Mouse (Mus musculus) stomach, embryonic 15.5 days (tissue): ENCODE measurements around the gene Pp2d1. TPM values are rescaled to one million over a fixed set of nuclear protein-coding genes. Genes with fewer than 3 reads are reported as not detected.
"Not testable (repeated sequence)": the region's sequence is repeated elsewhere in the genome, so short reads cannot be mapped to it uniquely, and the experiment has no call there.

Source experiments
- ATAC-seq: fragments of 200-750 bp; cut with Nextera tagmentation; 2 replicates; pipeline ENCODE4 v1.8.0; 2017; ENCODE audit warnings: low read depth, moderate number of reproducible peaks, moderate TSS enrichment; ENCODE audit not compliant: insufficient read depth, low FRiP score
- H3K27ac ChIP-seq: fragments of 300-500 bp; sonication (generic); 2 replicates; pipeline ENCODE4 v1.5.1; 2015; ENCODE audit warnings: mild to moderate bottlenecking, inconsistent platforms
- H3K27me3 ChIP-seq: fragments of 300-500 bp; sonication (generic); replicated peaks from 2 replicates; pipeline ENCODE4 v1.6.1; 2015; ENCODE audit warnings: inconsistent platforms
- H3K36me3 ChIP-seq: fragments of 300-500 bp; sonication (generic); 2 replicates; pipeline ENCODE4 v1.6.1; 2015; ENCODE audit warnings: inconsistent platforms
- H3K4me1 ChIP-seq: fragments of 300-500 bp; sonication (generic); 2 replicates; pipeline ENCODE4 v1.6.1; 2015; ENCODE audit warnings: inconsistent platforms
- H3K4me2 ChIP-seq: fragments of 300-500 bp; sonication (generic); 2 replicates; pipeline ENCODE4 v1.6.1; 2015; ENCODE audit warnings: mild to moderate bottlenecking, inconsistent platforms
- H3K4me3 ChIP-seq: fragments of 300-500 bp; sonication (generic); replicated peaks from 2 replicates; pipeline ENCODE4 v1.5.1; 2015; ENCODE audit warnings: inconsistent platforms
- H3K9ac ChIP-seq: fragments of 300-500 bp; sonication (generic); 2 replicates; pipeline ENCODE4 v1.6.1; 2015; ENCODE audit warnings: inconsistent platforms
- H3K9me3 ChIP-seq: fragments of 300-500 bp; sonication (generic); 2 replicates; pipeline ENCODE4 v1.6.1; 2016; ENCODE audit warnings: inconsistent platforms
- WGBS: fragments of 180-500 bp; shearing (Covaris S2); methylation state at CpG from one replicate; pipeline ENCODE4 v1.1.7; 2015; 5-methylcytosine and 5-hydroxymethylcytosine counted together
- polyA plus RNA-seq: library from polyadenylated mRNA; unstranded; fragments of >200 nt; fragmentation: Nextera tagmentation; extraction: Ambion mirVana; gene quantifications from 2 replicates; pipeline ENCODE4 v1.2.1, GENCODE M21; 2015

Pp2d1 gene
- polyA plus RNA-seq, result 0.27 and 0.42 TPM in 2 replicates

DNA sequence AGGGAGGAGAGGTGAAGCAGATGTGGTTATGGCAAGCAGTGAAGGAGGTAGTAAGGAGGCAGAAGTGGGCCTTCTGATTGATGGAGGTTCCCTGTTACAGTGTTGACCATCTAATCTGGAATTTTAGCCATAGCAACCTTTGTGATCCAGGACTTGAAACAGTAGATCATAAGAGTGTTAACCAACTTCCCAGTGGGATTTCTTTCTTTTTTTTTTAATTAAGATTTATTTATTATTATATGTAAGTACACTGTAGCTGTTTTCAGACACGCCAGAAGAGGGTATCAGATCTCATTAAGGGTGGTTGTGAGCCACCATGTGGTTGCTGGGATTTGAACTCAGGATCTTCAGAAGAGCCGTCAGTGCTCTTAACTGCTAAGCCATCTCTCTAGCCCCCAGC is at the start of gene Pp2d1:
Pp2d1 (minus strand) TSS at position 101 of the 400 bp plus-strand sequence.
- not testable (repeated sequence) for H3K27me3 ChIP-seq, H3K9ac ChIP-seq, H3K4me1 ChIP-seq, H3K36me3 ChIP-seq, H3K4me2 ChIP-seq, H3K27ac ChIP-seq, ATAC-seq, H3K4me3 ChIP-seq, H3K9me3 ChIP-seq
- 62% methylated on average over 2 of the region's 2 CpGs for WGBS

- no peak for ATAC-seq
- WGBS, result 77% methylated on average over 9 of the region's 9 CpGs
- Histone ChIP-seq H3K27ac (no peak overlapping the region), H3K4me3 (no peak overlapping the region), H3K9me3 (no peaks in the 10 kb centered on the region), H3K27me3 (no peaks in the 10 kb centered on the region), H3K36me3 (no peaks in the 10 kb centered on the region), H3K4me1 (peaks cover 7% of the 10 kb centered on the region; the same call in 1 of the 2 replicates), H3K9ac (no peak overlapping the region), H3K4me2 (no peak overlapping the region)
These were observed 49.0 kb upstream of the Pp2d1 start for GRCm38 (mm10) chr17:53588097-53588855.

DNA sequence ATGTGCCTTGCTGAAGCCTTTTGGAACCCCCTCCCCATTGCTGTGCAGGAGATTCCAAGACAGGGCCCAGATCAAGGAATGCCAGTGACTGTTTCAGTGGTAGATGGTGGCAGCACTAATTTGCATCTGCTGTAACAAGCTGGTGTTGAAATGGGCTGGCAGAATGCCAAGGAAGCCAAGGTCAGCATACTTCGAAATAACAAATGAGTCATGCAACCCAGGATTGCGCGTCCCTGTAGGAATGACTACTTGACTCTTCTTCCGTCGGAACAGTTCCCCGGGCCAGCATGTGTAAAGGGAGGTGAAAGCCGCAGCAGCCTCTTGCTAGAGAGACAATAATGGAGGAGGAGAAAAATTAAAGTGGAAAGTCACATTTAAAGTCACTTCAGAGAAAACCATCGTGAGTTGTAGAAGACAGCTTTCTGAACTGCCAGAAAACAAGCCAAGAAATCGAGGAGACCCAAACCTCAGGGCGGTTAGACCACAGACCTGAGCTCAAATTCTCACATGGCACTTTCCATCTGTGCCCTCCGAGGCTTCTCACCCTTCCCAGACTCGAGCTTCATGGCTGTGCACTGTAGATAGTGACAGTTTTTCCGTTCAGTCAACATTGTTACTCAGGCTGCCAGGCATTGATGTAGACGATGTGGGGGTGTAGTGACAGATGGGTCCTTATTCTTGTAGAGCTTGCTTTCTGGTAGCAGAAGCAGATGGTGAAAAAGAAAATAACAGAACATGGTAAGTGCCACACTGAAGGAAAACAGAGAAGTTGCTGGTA is 48.0 kb upstream of the Pp2d1 start:
- Histone ChIP-seq H3K9ac (no peak overlapping the region), H3K4me2 (peak overlapping the region; percentile 4), H3K27me3 (no peaks in the 10 kb centered on the region), H3K36me3 (no peaks in the 10 kb centered on the region), H3K4me1 (peaks cover 7% of the 10 kb centered on the region; the same call in 1 of the 2 replicates), H3K27ac (0 out of 2 replicates have a peak overlapping the region, but pooled peaks have one; percentile 21), H3K4me3 (no peak overlapping the region), H3K9me3 (no peaks in the 10 kb centered on the region)
- ATAC-seq, result peak; percentile 81
- 30% methylated on average over 14 of the region's 14 CpGs for WGBS

- Histone ChIP-seq H3K4me3 (no peak overlapping the region), H3K9ac (no peak overlapping the region), H3K4me2 (no peak overlapping the region), H3K27ac (no peak overlapping the region), H3K27me3 (no peaks in the 10 kb centered on the region), H3K36me3 (no peaks in the 10 kb centered on the region), H3K4me1 (peaks cover 7% of the 10 kb centered on the region; the same call in 1 of the 2 replicates), H3K9me3 (no peaks in the 10 kb centered on the region)
- WGBS, result 82% methylated on average over 11 of the region's 11 CpGs
- no peak for ATAC-seq
These were observed 44.8 kb upstream of the Pp2d1 start for GRCm38 (mm10) chr17:53583846-53584579.

DNA sequence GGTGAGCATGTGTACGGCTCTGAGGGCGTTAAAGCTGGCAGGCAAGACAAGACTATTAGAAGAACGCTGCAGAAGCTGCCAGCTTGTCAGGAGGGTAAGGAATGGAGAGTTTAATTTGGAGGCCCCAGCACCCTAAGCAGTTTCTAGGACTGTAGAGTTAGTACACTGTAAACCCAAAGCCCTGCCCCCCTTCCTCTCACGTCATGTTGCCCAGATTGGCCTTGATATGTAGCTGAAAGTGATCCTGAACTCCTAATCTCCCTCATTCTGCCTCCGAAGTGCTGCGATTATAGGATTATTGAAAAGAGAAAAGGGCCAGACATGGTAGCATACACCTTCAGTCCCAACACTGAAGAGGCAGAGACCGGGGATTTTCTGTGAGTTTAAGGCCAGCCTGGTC is 43.6 kb upstream of the Pp2d1 start:
- no peak for ATAC-seq
- H3K9ac ChIP-seq, result no peak overlapping the region

GRCm38 (mm10) chr17:53582026-53582585 is 42.9 kb upstream of the Pp2d1 start:
- no peak for ATAC-seq
- Histone ChIP-seq H3K4me3 (no peak overlapping the region), H3K4me2 (no peak overlapping the region), H3K36me3 (no peaks in the 10 kb centered on the region), H3K9ac (no peak overlapping the region), H3K9me3 (no peaks in the 10 kb centered on the region), H3K4me1 (peaks cover 4% of the 10 kb centered on the region; the same call in 1 of the 2 replicates), H3K27me3 (no peaks in the 10 kb centered on the region), H3K27ac (no peak overlapping the region)
- 48% methylated on average over 4 of the region's 4 CpGs for WGBS

More for the DNA sequence above, 43.6 kb upstream of the Pp2d1 start:
- H3K4me3 ChIP-seq, result no peak overlapping the region
- peaks cover 7% of the 10 kb centered on the region; the same call in 1 of the 2 replicates for H3K4me1 ChIP-seq
- H3K9me3 ChIP-seq, result no peaks in the 10 kb centered on the region
- H3K27me3 ChIP-seq, result no peaks in the 10 kb centered on the region
- H3K36me3 ChIP-seq, result no peaks in the 10 kb centered on the region
- no peak overlapping the region for H3K4me2 ChIP-seq
- no peak overlapping the region for H3K27ac ChIP-seq
- 87% methylated on average over 7 of the region's 7 CpGs for WGBS

GRCm38 (mm10) chr17:53580237-53580636 is 41.0 kb upstream of the Pp2d1 start:
- Histone ChIP-seq H3K9ac (no peak overlapping the region), H3K9me3 (no peaks in the 10 kb centered on the region), H3K36me3 (no peaks in the 10 kb centered on the region), H3K27ac (no peak overlapping the region), H3K4me1 (no peaks in the 10 kb centered on the region), H3K27me3 (no peaks in the 10 kb centered on the region), H3K4me3 (no peak overlapping the region), H3K4me2 (no peak overlapping the region)
- WGBS, result 62% methylated on average over 3 of the region's 3 CpGs
- no peak for ATAC-seq

DNA sequence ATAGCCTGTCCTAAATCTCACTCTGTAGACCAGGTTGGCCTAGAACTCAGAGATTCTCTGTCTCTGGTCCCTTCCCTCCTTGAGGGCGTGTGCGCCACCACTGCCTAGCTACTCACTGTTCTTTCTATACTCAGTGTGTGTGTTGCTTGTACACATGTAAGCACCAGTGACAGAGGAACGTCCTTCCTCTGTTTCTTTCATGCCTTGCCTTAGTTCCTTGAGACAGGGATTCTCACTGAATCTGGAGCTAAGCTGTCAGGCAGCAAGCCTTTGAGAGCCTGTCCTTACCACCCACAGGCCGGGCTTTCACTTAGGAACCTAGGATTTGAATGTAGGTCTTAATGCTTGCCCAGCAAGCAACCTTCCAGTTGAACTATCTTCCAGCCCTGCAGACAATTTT is 40.4 kb upstream of the Pp2d1 start:
- Histone ChIP-seq H3K9me3 (no peaks in the 10 kb centered on the region), H3K4me2 (no peak overlapping the region), H3K27me3 (no peaks in the 10 kb centered on the region), H3K27ac (no peak overlapping the region), H3K4me3 (no peak overlapping the region), H3K4me1 (no peaks in the 10 kb centered on the region), H3K36me3 (no peaks in the 10 kb centered on the region), H3K9ac (no peak overlapping the region)
- 78% methylated on average over 4 of the region's 4 CpGs for WGBS
- ATAC-seq, result no peak

- Histone ChIP-seq H3K4me1 (no peaks in the 10 kb centered on the region), H3K4me2 (no peak overlapping the region), H3K9me3 (no peaks in the 10 kb centered on the region), H3K9ac (no peak overlapping the region), H3K27ac (no peak overlapping the region), H3K36me3 (no peaks in the 10 kb centered on the region), H3K27me3 (no peaks in the 10 kb centered on the region), H3K4me3 (no peak overlapping the region)
- WGBS, result 62% methylated on average over 9 of the region's 9 CpGs
- no peak for ATAC-seq
These were observed 39.5 kb upstream of the Pp2d1 start for GRCm38 (mm10) chr17:53578776-53579175.

DNA sequence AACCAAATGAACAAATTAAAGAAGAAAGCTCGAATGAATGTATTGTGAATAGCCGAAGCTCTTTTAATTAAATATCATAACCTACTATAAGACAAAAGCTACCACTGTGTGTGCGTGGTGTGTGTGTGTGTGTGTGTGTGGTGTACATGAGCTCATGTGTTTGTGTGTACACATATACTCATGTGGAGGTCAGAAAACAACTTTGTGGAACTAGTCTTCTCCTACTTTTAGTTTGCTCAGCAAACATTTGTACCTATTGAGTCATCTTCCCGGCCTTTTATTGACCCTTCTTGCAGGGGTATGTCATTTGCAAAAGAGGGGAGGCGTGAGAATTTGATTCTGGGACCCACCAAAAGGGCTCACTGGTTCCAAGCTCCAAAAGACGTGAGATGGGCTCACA is 39.0 kb upstream of the Pp2d1 start:
- 75% methylated on average over 6 of the region's 6 CpGs for WGBS
- Histone ChIP-seq H3K27me3 (no peaks in the 10 kb centered on the region), H3K4me1 (no peaks in the 10 kb centered on the region), H3K27ac (no peak overlapping the region), H3K9ac (no peak overlapping the region), H3K36me3 (no peaks in the 10 kb centered on the region), H3K4me2 (no peak overlapping the region), H3K9me3 (no peaks in the 10 kb centered on the region), H3K4me3 (no peak overlapping the region)
- no peak for ATAC-seq

DNA sequence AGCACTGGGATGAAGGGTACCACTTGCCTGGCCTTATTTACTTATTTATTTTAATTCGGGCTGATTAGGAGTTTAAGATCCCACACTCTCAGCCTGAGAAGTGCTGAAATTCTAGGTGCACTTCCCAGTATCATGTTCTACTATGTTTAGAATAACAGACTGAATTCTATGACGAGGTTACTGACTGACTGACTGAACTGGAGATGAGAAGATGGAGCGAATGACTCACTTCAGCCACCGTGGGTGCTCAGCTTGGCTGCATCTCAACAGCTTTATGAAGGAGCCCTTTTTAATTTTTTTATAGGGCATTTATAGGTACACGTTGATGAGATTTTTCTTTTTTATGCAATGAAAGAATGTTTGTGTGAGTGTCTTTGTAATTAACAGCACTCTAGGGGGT is 38.5 kb upstream of the Pp2d1 start:
- Histone ChIP-seq H3K4me2 (no peak overlapping the region), H3K27me3 (no peaks in the 10 kb centered on the region), H3K9me3 (no peaks in the 10 kb centered on the region), H3K4me1 (no peaks in the 10 kb centered on the region), H3K4me3 (no peak overlapping the region), H3K9ac (no peak overlapping the region), H3K27ac (no peak overlapping the region), H3K36me3 (no peaks in the 10 kb centered on the region)
- WGBS, result 71% methylated on average over 5 of the region's 5 CpGs
- ATAC-seq, result no peak
